12 mouse cellular contexts compared by ENCODE assay signal in the genomic region with DNA sequence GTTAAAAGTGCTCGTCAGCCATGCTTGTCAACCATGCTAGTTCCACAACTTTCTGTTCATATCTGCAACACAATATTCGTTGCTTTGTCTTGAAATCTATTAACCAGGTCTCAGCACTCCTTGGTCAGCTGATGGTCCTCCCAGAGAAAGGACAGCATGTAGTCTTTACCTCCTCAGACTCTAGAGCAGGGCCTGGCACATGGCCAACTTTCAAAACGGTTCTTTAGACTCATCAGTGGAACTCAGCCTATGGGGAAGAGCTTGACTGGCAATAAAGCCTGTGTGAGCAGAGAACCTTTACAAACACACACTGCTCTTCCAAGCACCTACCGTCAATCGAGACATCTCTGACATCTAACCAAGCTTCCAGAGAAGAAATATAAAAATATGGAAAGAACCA. TPM values are rescaled to one million over a fixed set of nuclear protein-coding genes. Genes with fewer than 3 reads are reported as not detected.
DNase-seq lines count a peak whose midpoint lies in the region; TF ChIP-seq lines count a peak whose summit lies in the region.
"Had no signal": no experiment of that assay in that cellular context is flagged by ENCODE, and none has a peak within 500 bp of the region (broad histone marks: within the 10 kb centered on the region; RNA-seq: fewer than 3 reads in every experiment).

No protein-coding gene starts in this region.

- H3K4me3 ChIP-seq in kidney, adult 2 months (ENCODE audit: insufficient read depth, low read depth, low read length): no peak overlapping the region
- H3K4me3 ChIP-seq: stomach, embryonic 15.5 days had no signal

- TF ChIP-seq POLR2A in kidney, adult 2 months (IDR thresholded peaks at IDR 0.05; ENCODE audit: low read depth, low read length): no peak

- WGBS in kidney, adult 2 months: 61% methylated on average over 5 of the region's 5 CpGs

- no peaks in the 10 kb centered on the region for H3K36me3 ChIP-seq in kidney, adult 2 months (ENCODE audit: control insufficient read depth, insufficient read depth, low read length)
- H3K36me3 ChIP-seq: stomach, embryonic 15.5 days had no signal

- H3K27ac ChIP-seq in kidney, adult 2 months (ENCODE audit: insufficient read depth, low read depth, low read length): no peak overlapping the region
- H3K27ac ChIP-seq: liver, embryonic 14.5 days; stomach, embryonic 15.5 days had no signal

- H3K4me1 ChIP-seq in kidney, adult 2 months (ENCODE audit: control insufficient read depth, insufficient read depth, low read length): peaks cover 8% of the 10 kb centered on the region; the same call in 1 of the 2 replicates

- DNase-seq in cerebellum, adult 9-10 months: peak; percentile 28
- no peak for DNase-seq in cerebellum, adult 9-11 months
- peak; percentile 22 for DNase-seq in kidney, postnatal 14 days
- no peak for DNase-seq in kidney, adult 2 months
- peak; percentile 38 for DNase-seq in right cerebral cortex, postnatal 10 days (ENCODE audit: low spot score in 2 of 2)
- DNase-seq in right cerebral cortex, postnatal 25 days: no peak
- DNase-seq in cerebellum, postnatal 14 days: peak; percentile 36 to 41
- DNase-seq in thymus, postnatal 0 days (ENCODE audit: low spot score): no peak
- DNase-seq: embryo, embryonic 11 days had no signal

- TF ChIP-seq CTCF in kidney, adult 2 months (conservative IDR thresholded peaks at IDR 0.05; ENCODE audit: insufficient read depth, insufficient read length, low read depth, low read length): no peak

- H3K27me3 ChIP-seq in kidney, adult 2 months (replicated peaks; ENCODE audit: control insufficient read depth, insufficient read depth, low read length): no peaks in the 10 kb centered on the region
- H3K27me3 ChIP-seq: stomach, embryonic 15.5 days had no signal

RNA-seq across cellular contexts. Expression of gene Mmaa, which starts 5.1 kb away (rescaled TPM):
- polyA plus RNA-seq in kidney, adult 2 months (2012; rRNA removed): 12.0 and 16.8 TPM in 2 replicates
- 6.9 and 8.8 TPM in 2 replicates for polyA plus RNA-seq in thymus, postnatal 0 days (2015; fragmentation: Nextera tagmentation; extraction: Ambion mirVana)

RNA-seq across cellular contexts. Expression of gene 1700011L22Rik, which starts 41.2 kb away (rescaled TPM):
- polyA plus RNA-seq in kidney, adult 2 months (2012; rRNA removed): 0.18 TPM in 1 of 2 replicates, not detected in the other
- not detected in 2 replicates for polyA plus RNA-seq in thymus, postnatal 0 days (2015; fragmentation: Nextera tagmentation; extraction: Ambion mirVana)
- polyA plus RNA-seq: liver, embryonic 14.5 days; small intestine, adult 2 months; stomach, embryonic 15.5 days had no signal

Comparison
In these comparisons a context has a peak if more than half of its experiments do, and no peak if none do; other contexts are left out.
1. DNase-seq: peak in cerebellum, adult 9-10 months (single experiment), kidney, postnatal 14 days (single experiment), right cerebral cortex, postnatal 10 days (2 of 2) and cerebellum, postnatal 14 days (2 of 2); none in cerebellum, adult 9-11 months (single experiment), kidney, adult 2 months (single experiment), right cerebral cortex, postnatal 25 days (single experiment) and thymus, postnatal 0 days (single experiment).